Mouse (Mus musculus) embryonic facial prominence, embryonic 11.5 days (tissue): ENCODE data around the gene Mapk8ip2. TPM values are rescaled to one million over a fixed set of nuclear protein-coding genes. Genes with fewer than 3 reads are reported as not detected.

Experiments
- ATAC-seq: fragments of 200-750 bp; cut with Nextera tagmentation; replicated peaks from 2 replicates; pipeline ENCODE4 v1.8.0; 2017; ENCODE audit warnings: low read depth; ENCODE audit not compliant: insufficient number of reproducible peaks, low FRiP score, low TSS enrichment
- DNase-seq: peaks from one replicate; pipeline ENCODE4 v3.0.0-alpha.2; 2015; ENCODE audit warnings: low spot score
- H3K27ac ChIP-seq: fragments of 300-500 bp; sonication (generic); replicated peaks from 2 replicates; pipeline ENCODE4 v1.5.1; 2014; ENCODE audit warnings: mild to moderate bottlenecking, low read depth, low read length, control low read depth
- H3K27me3 ChIP-seq: fragments of 300-500 bp; sonication (generic); 2 replicates; pipeline ENCODE4 v1.6.1; 2014; ENCODE audit warnings: mild to moderate bottlenecking, low read length, moderate library complexity, mixed read lengths; ENCODE audit not compliant: control insufficient read depth, insufficient read depth
- H3K36me3 ChIP-seq: fragments of 300-500 bp; sonication (generic); replicated peaks from 2 replicates; pipeline ENCODE4 v1.6.1; 2014; ENCODE audit warnings: low read depth, mild to moderate bottlenecking, low read length, moderate library complexity, mixed read lengths; ENCODE audit not compliant: control insufficient read depth, insufficient read depth
- H3K4me1 ChIP-seq: fragments of 300-500 bp; sonication (generic); 2 replicates; pipeline ENCODE4 v1.6.1; 2014; ENCODE audit warnings: low read length, mixed read lengths; ENCODE audit not compliant: control insufficient read depth, insufficient read depth
- H3K4me2 ChIP-seq: fragments of 300-500 bp; sonication (generic); 2 replicates; pipeline ENCODE4 v1.6.1; 2014; ENCODE audit warnings: low read depth, mild to moderate bottlenecking, control low read depth, low read length, moderate library complexity
- H3K4me3 ChIP-seq: fragments of 300-500 bp; sonication (generic); 2 replicates; pipeline ENCODE4 v1.5.1; 2014; ENCODE audit warnings: low read depth, low read length, control low read depth
- H3K9ac ChIP-seq: fragments of 300-500 bp; sonication (generic); replicated peaks from 2 replicates; pipeline ENCODE4 v1.6.1; 2014; ENCODE audit warnings: mild to moderate bottlenecking, control low read depth, low read length
- H3K9me3 ChIP-seq: fragments of 300-500 bp; sonication (generic); replicated peaks from 2 replicates; pipeline ENCODE4 v1.6.1; 2016; ENCODE audit warnings: mild to moderate bottlenecking, low read length, inconsistent platforms, mixed read lengths; ENCODE audit not compliant: control insufficient read depth
- WGBS: fragments of 180-500 bp; shearing (Covaris S2); extraction: QIAGEN DNeasy Blood & Tissue Kit; methylation state at CpG from one replicate; pipeline ENCODE4 v1.1.7; 2014; 5-methylcytosine and 5-hydroxymethylcytosine counted together
- polyA plus RNA-seq: library from polyadenylated mRNA; unstranded; fragments of >200 nt; fragmentation: Nextera tagmentation; extraction: Ambion mirVana; gene quantifications from 2 replicates; pipeline ENCODE4 v1.2.1, GENCODE M21; 2014

Gene Mapk8ip2
- polyA plus RNA-seq, 1 experiment from 2014 or later = 5.4 TPM

DNA sequence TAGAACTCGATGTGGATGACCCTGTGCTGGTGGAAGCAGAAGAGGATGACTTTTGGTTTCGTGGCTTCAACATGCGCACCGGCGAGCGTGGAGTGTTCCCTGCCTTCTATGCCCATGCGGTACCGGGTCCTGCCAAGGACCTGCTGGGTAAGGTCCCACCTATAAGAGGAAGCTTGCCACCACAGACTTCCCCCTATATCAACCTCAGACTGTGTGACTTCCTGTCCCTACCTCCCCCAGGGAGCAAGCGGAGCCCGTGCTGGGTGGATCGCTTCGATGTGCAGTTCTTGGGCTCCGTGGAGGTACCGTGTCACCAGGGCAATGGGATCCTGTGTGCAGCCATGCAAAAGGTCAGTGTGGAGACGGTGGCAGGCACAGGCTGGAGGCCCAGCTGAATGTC lies 5.2 kb downstream of the Mapk8ip2 start:
- Histone ChIP-seq H3K4me1 (no peaks in the 10 kb centered on the region), H3K27ac (no peak overlapping the region), H3K4me3 (no peak overlapping the region), H3K4me2 (no peak overlapping the region), H3K36me3 (no peaks in the 10 kb centered on the region; the same call in 1 of the 2 replicates), H3K27me3 (peaks cover 3% of the 10 kb centered on the region; the same call in 1 of the 2 replicates), H3K9ac (no peak overlapping the region), H3K9me3 (no peaks in the 10 kb centered on the region)
- ATAC-seq = no peak
- no peak for DNase-seq
- WGBS = 92% methylated on average over 15 of the region's 15 CpGs

DNA sequence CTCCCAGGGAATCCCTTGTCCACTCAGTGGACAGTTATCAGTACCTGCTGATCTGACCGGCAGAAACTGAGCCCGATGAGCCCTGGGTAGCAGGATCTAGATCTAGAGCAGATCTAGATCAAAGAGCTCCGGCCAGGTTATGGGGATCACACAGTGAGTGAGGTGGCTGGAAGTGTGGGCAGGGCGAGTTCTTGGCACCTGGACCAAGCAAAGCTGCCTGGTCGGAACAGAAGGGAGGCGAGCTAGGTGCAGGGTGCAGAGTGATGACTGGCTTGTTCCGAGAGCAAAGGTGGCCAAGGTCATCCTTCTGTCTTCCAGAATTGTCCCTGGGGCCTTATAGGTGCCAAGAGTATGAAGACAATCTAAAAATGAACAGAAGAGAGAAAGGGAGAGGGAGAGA lies 6.1 kb downstream of the Mapk8ip2 start:
- DNase-seq = no peak
- Histone ChIP-seq H3K27me3 (no peaks in the 10 kb centered on the region; the same call in 1 of the 2 replicates), H3K36me3 (no peaks in the 10 kb centered on the region; the same call in 1 of the 2 replicates), H3K27ac (no peak overlapping the region), H3K9me3 (no peaks in the 10 kb centered on the region), H3K4me1 (no peaks in the 10 kb centered on the region), H3K4me2 (no peak overlapping the region), H3K4me3 (no peak overlapping the region), H3K9ac (no peak overlapping the region)
- 79% methylated on average over 7 of the region's 7 CpGs for WGBS
- ATAC-seq = no peak

DNA sequence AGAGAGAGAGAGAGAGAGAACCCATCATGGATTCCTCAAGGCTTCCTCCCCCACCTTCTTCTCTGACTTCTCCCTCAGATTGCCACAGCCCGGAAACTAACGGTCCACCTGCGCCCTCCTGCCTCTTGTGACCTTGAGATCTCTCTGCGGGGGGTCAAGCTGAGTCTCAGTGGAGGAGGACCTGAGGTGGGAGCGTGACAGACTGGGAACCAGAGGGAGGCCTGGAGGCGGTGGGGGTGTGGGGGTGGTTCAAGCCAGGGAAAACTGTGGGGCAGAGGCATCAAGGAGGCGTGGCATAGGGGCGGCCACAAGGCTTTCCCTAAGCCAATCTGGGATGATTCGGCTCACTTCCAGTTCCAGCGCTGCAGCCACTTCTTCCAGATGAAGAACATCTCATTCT lies 6.6 kb downstream of the Mapk8ip2 start:
- no peaks in the 10 kb centered on the region for H3K4me1 ChIP-seq
- WGBS = 73% methylated on average over 10 of the region's 10 CpGs
- H3K4me2 ChIP-seq = no peak overlapping the region
- H3K27ac ChIP-seq = no peak overlapping the region
- H3K9me3 ChIP-seq = no peaks in the 10 kb centered on the region
- ATAC-seq (no peak), DNase-seq (no peak)
- H3K27me3 ChIP-seq = no peaks in the 10 kb centered on the region
- no peak overlapping the region for H3K4me3 ChIP-seq
- H3K9ac ChIP-seq = no peak overlapping the region
- H3K36me3 ChIP-seq = no peaks in the 10 kb centered on the region; the same call in 1 of the 2 replicates

DNA sequence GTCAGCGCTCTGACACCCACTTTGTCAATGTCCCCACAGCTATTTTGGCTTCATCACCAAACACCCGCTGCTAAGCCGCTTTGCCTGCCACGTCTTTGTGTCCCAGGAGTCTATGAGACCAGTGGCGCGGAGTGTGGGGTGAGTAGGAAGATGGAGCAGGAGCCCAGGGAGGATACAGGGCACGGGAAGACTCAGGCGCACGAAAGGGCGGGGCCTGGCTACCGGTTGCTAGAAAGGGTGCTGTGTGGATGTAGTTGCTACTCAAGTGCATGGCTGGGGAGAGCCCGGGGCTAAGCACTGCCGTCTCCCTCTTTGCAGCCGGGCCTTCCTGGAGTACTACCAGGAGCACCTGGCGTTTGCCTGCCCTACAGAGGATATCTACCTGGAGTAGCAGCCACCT lies 7.6 kb downstream of the Mapk8ip2 start:
- H3K4me1 ChIP-seq = no peaks in the 10 kb centered on the region
- no peak overlapping the region for H3K27ac ChIP-seq
- no peak overlapping the region for H3K9ac ChIP-seq
- DNase-seq (no peak), ATAC-seq (no peak)
- no peak overlapping the region for H3K4me3 ChIP-seq
- H3K27me3 ChIP-seq = no peaks in the 10 kb centered on the region
- no peaks in the 10 kb centered on the region for H3K9me3 ChIP-seq
- H3K36me3 ChIP-seq = no peaks in the 10 kb centered on the region; the same call in 1 of the 2 replicates
- no peak overlapping the region for H3K4me2 ChIP-seq
- 81% methylated on average over 15 of the region's 15 CpGs for WGBS

DNA sequence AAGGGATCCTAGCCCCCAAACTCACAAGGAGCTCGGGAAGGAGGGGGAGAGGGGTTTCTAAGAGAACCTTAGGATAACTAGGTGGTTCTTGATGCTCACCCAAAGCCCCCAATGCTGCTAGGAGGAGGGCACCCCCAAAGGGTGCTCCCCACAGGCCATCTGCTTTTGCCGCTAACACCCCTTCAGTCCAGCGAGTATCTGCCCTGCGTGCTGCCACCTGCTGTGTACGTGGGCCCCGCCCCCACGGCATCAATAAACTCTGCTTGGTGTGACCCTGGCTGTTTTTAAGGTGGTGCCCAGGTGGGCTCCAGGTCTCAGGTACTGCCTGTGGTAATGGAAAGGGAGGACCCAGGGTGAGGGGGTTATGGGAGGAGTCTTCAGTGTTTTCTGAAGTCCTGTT lies 8.5 kb downstream of the Mapk8ip2 start:
- ATAC-seq = no peak
- Histone ChIP-seq H3K4me1 (no peaks in the 10 kb centered on the region), H3K36me3 (no peaks in the 10 kb centered on the region), H3K9ac (no peak overlapping the region), H3K4me3 (no peak overlapping the region), H3K4me2 (no peak overlapping the region), H3K27me3 (no peaks in the 10 kb centered on the region), H3K9me3 (no peaks in the 10 kb centered on the region), H3K27ac (no peak overlapping the region)
- WGBS = 68% methylated on average over 7 of the region's 7 CpGs
- no peak for DNase-seq

DNA sequence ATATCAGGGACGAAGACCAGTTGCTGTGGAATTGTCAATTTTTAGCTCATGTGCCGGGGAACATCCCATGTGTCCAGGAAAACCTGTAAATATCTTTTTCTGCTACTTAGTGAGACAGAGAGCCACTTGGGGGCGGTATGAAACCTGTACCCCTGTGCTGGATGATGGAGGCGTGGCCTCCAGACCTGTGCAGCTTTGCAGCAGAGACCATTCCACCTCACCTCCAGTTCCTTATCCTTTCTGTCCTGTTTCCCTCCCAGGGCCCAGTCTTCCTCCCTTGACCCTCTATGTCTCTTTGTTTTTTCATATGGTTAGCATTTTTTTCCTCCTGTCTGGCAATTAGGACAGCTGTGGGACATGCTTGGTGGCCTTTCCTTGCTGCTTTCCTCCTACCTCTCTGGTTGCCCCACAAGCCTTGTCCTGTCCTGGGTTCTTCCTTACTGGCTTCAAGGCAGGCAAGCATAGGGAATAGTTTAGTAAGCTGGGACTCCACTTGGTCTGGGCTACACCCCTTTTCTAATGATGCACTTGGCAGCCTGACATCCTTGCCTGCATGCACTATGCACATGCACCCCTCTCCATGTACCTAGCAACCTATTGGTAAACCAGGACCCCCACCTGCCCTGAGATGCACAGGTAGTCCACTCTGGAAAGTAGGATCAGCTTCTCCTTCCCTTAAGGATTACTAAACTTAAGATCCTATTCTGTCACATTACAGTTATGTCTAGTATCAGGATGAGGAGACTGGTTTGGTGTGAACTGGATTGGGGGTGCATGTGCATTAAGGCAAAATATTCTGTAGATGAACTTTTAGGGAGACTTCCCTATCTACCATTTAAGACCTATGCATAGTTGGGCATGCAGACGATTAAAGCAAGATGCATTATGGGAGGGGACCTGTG lies 9.9 kb downstream of the Mapk8ip2 start:
- Histone ChIP-seq H3K4me3 (no peak overlapping the region), H3K27me3 (no peaks in the 10 kb centered on the region), H3K9ac (no peak overlapping the region), H3K9me3 (no peaks in the 10 kb centered on the region), H3K4me2 (no peak overlapping the region), H3K36me3 (no peaks in the 10 kb centered on the region), H3K27ac (no peak overlapping the region), H3K4me1 (no peaks in the 10 kb centered on the region)
- DNase-seq (peak; percentile 24), ATAC-seq (no peak)
- WGBS = 58% methylated on average over 5 of the region's 5 CpGs

DNA sequence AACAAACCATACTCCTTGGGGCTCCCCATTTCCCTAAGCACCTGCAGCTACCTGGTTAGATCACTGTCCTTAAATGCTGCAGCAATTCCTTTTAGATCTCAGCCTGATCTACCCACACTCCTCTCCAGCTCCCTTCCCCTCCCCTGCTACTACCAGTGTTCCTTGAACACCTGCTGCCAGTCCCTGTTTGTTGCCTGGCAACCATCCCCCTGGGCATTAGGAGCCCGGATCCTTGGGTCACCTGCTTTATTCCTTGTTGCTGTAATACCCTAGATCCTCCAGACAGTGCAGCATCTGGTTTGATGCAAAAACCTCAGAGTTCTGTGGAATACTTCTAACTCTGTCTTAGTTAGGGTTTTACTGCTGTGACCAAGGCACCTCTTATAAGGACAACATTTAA lies 11.3 kb downstream of the Mapk8ip2 start:
- H3K36me3 ChIP-seq = no peaks in the 10 kb centered on the region
- 18% methylated on average over 1 of the region's 1 CpGs for WGBS
- no peak overlapping the region for H3K27ac ChIP-seq
- no peaks in the 10 kb centered on the region for H3K27me3 ChIP-seq
- ATAC-seq (peak; percentile 42; the same call in 1 of the 2 replicates), DNase-seq (peak; percentile 22)
- no peak overlapping the region for H3K4me2 ChIP-seq
- H3K9me3 ChIP-seq = no peaks in the 10 kb centered on the region
- H3K4me3 ChIP-seq = no peak overlapping the region
- H3K4me1 ChIP-seq = no peaks in the 10 kb centered on the region
- no peak overlapping the region for H3K9ac ChIP-seq

DNA sequence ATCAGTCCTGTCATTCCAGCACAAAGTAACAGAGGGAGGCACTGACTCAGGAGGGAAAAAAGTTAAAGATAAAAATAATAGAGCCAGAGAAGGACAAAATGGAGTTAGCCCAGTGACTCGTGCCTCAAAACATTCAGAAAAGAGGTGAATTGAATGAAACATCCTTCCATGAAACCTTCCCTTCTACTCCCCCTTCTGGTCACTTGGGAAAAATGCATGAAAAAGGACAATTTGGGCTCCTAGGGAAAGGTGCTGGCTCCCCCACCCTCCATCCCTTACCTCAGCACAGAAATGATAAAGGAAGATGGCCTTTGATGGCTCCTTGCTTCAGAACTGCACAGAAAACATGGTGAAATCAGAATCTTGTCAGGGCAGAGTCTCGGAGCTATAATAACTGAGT lies 14.9 kb downstream of the Mapk8ip2 start:
- Histone ChIP-seq H3K9me3 (no peaks in the 10 kb centered on the region), H3K9ac (no peak overlapping the region), H3K36me3 (no peaks in the 10 kb centered on the region), H3K27ac (no peak overlapping the region), H3K4me3 (no peak overlapping the region), H3K27me3 (no peaks in the 10 kb centered on the region), H3K4me1 (no peaks in the 10 kb centered on the region), H3K4me2 (no peak overlapping the region)
- ATAC-seq = no peak
- DNase-seq = peak; percentile 68
- WGBS = 34% methylated on average over 2 of the region's 2 CpGs
